Mouse (Mus musculus): ENCODE data around the gene Smpdl3a. TPM values are rescaled to one million over a fixed set of nuclear protein-coding genes. Genes with fewer than 3 reads are reported as not detected.

The Smpdl3a gene
- polyA plus RNA-seq, 1 experiment from 2014 or later: 11.8 TPM

DNA sequence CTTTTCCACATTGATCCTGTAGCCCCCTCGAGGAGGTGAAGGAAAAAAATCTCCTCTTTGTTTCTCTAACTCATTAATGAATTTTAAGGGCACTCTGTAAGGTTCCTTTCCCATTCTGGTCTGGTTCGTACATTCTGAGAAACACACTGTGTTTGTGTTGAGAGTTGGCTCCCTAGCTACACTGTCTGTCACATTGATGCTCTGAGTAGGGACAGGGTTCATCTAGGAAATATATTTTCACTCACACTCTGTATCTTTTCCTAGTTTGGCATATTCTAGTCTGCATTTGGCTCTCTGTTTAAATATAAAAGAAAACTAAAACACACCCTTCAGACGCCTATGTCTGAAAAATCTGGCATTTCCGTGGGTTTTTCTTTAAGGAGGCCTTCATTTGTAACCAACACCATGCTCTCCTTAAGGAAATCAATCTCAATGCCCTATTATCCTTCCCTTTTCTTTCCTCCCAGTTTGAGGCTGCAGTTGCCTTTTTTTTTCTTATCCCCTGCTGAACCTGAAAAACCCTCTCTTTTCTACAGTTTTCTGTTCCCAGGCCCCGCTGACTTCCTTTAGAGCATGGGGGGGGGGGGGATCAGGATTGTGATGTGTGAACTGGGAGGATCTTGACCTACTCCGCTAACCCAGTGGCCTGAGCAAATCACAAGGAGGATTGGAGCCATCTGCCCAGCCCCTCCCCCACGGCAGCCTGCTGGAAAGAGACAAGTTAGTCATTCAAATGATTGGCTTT, 9.8 kb upstream of the Smpdl3a start:
- WGBS: 1% methylated on average over 7 of the region's 7 CpGs
- peak overlapping the region; percentile 94 for H3K27ac ChIP-seq (ENCODE audit: low read depth, low read length)
- peak overlapping the region; percentile 57 for H3K4me3 ChIP-seq (ENCODE audit: low read depth, low read length)
- H3K4me1 ChIP-seq (ENCODE audit: control insufficient read depth, insufficient read depth, low read length): peaks cover 26% of the 10 kb centered on the region
- H3K4me2 ChIP-seq: peak overlapping the region; percentile 71
- ATAC-seq (ENCODE audit: low FRiP score) (peak; percentile 95), DNase-seq (ENCODE audit: low spot score, missing footprints) (peak; percentile 98)
- no peaks in the 10 kb centered on the region for H3K27me3 ChIP-seq (ENCODE audit: control insufficient read depth, insufficient read depth, low read length)
- peaks cover 2% of the 10 kb centered on the region; the same call in 1 of the 2 replicates for H3K36me3 ChIP-seq (ENCODE audit: control insufficient read depth, insufficient read depth, low read length)
- no peaks in the 10 kb centered on the region for H3K9me3 ChIP-seq (ENCODE audit: control insufficient read depth, low read length)
- peak overlapping the region; percentile 81 for H3K9ac ChIP-seq (ENCODE audit: low read length)

DNA sequence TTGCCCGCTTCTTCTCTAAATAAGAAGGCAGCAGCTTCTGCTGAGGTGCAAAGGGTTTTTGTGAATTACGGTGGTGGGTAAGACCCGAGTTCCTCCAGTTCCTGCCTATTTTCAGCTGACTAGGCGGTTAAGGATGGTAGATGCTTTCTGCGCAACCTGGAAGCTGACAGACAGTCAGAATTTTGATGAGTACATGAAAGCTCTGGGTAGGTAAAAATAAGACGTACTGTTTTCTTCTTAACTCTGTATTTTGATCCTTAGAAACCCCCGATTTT, 9.3 kb upstream of the Smpdl3a start, which contains the start of gene Fabp7:
TSS of gene Fabp7 (plus strand) at position 6 of the 275 bp plus-strand sequence.
- WGBS: 6% methylated on average over 7 of the region's 7 CpGs
- H3K4me1 ChIP-seq (ENCODE audit: control insufficient read depth, insufficient read depth, low read length): peaks cover 26% of the 10 kb centered on the region
- no peak for ATAC-seq (ENCODE audit: low FRiP score)

DNA sequence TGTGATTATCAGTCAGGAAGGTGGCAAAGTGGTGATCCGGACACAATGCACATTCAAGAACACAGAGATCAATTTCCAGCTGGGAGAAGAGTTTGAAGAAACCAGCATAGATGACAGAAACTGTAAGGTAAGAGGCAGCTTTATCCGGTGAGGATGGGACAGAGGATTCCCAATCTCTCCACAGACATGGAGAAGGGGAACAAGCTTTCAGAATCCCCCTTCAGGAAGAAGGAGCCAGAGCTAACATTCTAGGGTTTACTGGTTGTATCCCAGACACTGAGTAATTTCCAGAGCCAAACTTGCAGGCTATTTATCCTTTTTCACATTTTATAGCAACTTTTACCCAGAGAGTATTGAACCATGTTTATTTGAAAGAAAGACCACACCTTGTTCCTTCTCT, 8.6 kb upstream of the Smpdl3a start:
- peak overlapping the region; percentile 57 for H3K4me3 ChIP-seq (ENCODE audit: low read depth, low read length)
- WGBS: 27% methylated on average over 2 of the region's 2 CpGs
- H3K27me3 ChIP-seq (ENCODE audit: control insufficient read depth, insufficient read depth, low read length): no peaks in the 10 kb centered on the region
- peaks cover 26% of the 10 kb centered on the region for H3K4me1 ChIP-seq (ENCODE audit: control insufficient read depth, insufficient read depth, low read length)
- peak overlapping the region; percentile 94 for H3K27ac ChIP-seq (ENCODE audit: low read depth, low read length)
- H3K36me3 ChIP-seq (ENCODE audit: control insufficient read depth, insufficient read depth, low read length): peaks cover 2% of the 10 kb centered on the region; the same call in 1 of the 2 replicates
- peak; percentile 90 for DNase-seq (ENCODE audit: low spot score, missing footprints)
- H3K9ac ChIP-seq (ENCODE audit: low read length): peak overlapping the region; percentile 81
- ATAC-seq (ENCODE audit: low FRiP score): no peak
- peak overlapping the region; percentile 71 for H3K4me2 ChIP-seq
- no peaks in the 10 kb centered on the region for H3K9me3 ChIP-seq (ENCODE audit: control insufficient read depth, low read length)

More for the DNA sequence above, 9.3 kb upstream of the Smpdl3a start, which contains the start of gene Fabp7:
- Histone ChIP-seq H3K4me2 (peak within 1 kb of the TSS; percentile 71), H3K9ac (ENCODE audit: low read length) (peak within 1 kb of the TSS; percentile 81), H3K9me3 (ENCODE audit: control insufficient read depth, low read length) (no peaks in the 10 kb centered on the region), H3K36me3 (ENCODE audit: control insufficient read depth, insufficient read depth, low read length) (peaks cover 2% of the 10 kb centered on the region; the same call in 1 of the 2 replicates), H3K4me3 (ENCODE audit: low read depth, low read length) (peak within 1 kb of the TSS; percentile 57), H3K27me3 (ENCODE audit: control insufficient read depth, insufficient read depth, low read length) (no peaks in the 10 kb centered on the region), H3K27ac (ENCODE audit: low read depth, low read length) (peak within 1 kb of the TSS; percentile 94)
- no peak for DNase-seq (ENCODE audit: low spot score, missing footprints)

DNA sequence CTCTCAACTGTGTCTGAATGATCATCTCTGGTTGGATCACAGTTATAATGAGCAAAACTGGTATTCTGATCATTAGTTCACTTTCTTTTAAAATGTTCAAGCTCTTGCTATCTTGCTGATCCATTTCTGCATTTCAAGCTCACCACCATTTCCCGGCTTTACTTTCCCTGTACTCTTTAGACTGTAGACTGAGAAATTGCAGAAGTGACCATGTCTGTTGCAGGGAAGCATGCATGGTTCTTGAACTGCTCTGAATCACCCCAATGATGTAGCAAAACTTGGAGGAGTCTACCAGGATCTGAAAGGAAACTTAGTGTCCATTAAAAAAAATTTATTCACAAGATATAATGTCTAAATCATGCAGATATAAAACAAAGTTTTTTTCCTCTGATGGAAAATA, 1.2 kb upstream of the Smpdl3a start:
- Histone ChIP-seq H3K9ac (ENCODE audit: low read length) (no peak overlapping the region), H3K9me3 (ENCODE audit: control insufficient read depth, low read length) (peaks cover 14% of the 10 kb centered on the region), H3K36me3 (ENCODE audit: control insufficient read depth, insufficient read depth, low read length) (peaks cover 6% of the 10 kb centered on the region; the same call in 1 of the 2 replicates), H3K27ac (ENCODE audit: low read depth, low read length) (no peak overlapping the region), H3K27me3 (ENCODE audit: control insufficient read depth, insufficient read depth, low read length) (no peaks in the 10 kb centered on the region), H3K4me1 (ENCODE audit: control insufficient read depth, insufficient read depth, low read length) (peaks cover 17% of the 10 kb centered on the region), H3K4me3 (ENCODE audit: low read depth, low read length) (no peak overlapping the region), H3K4me2 (no peak overlapping the region)
- DNase-seq (ENCODE audit: low spot score, missing footprints) (no peak), ATAC-seq (ENCODE audit: low FRiP score) (no peak)
- WGBS: 97% methylated on average over 1 of the region's 1 CpGs

DNA sequence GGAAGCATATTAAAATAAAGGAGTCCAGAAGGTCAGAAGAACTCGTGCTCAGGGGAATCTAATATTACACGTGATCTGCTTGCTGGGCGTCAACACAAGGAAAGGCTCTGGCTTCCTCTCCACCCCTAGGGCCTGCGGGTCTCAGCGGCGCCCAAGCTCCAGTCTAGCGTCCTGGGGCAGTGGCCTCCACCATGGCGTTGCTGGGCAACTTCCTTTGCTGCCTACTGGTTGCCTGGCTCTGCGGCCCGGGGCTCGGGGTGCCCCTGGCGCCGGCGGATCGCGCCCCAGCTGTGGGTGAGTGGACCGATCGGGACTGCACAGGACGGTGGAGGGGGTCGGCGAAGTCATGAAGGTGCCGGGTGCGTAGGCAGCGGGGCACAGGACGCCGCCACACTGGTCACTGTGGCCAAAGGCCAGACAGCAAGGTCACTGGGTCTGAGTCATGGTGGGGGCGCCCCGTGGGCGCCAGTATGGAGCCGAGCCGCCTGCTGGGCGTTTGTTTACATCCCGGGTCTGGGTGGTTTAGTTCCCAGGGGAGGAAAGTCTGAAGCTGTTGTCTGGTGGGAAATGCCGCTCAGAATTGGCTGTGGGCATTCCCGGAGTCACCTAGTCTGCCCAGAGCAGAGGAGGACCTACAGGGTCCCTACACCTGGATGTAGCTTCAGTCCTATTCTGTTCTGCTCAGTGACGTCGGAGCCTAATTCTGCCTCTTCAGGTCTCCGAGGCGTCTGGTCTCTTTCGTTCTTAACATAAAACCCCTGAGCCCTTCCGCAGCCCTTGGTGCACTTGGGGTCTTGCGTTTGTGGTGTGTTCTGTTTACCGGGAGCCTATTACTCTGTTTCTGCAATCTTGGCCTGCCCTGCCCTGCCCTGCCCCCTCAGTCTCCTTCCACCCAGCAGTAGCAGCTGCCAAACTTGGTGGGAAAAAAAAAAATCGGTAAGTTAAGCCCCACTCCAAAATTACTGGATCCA, 641 bp downstream of the Smpdl3a start:
- H3K36me3 ChIP-seq (ENCODE audit: control insufficient read depth, insufficient read depth, low read length): peaks cover 4% of the 10 kb centered on the region; the same call in 1 of the 2 replicates
- H3K4me3 ChIP-seq (ENCODE audit: low read depth, low read length): peak overlapping the region; percentile 38
- no peak overlapping the region; the same call in 1 of the 2 replicates for H3K27ac ChIP-seq (ENCODE audit: low read depth, low read length)
- H3K4me2 ChIP-seq: peak overlapping the region; percentile 79
- H3K9me3 ChIP-seq (ENCODE audit: control insufficient read depth, low read length): peaks cover 14% of the 10 kb centered on the region
- peak; percentile 83 for ATAC-seq (ENCODE audit: low FRiP score)
- peaks cover 17% of the 10 kb centered on the region for H3K4me1 ChIP-seq (ENCODE audit: control insufficient read depth, insufficient read depth, low read length)
- peak; percentile 95 for DNase-seq (ENCODE audit: low spot score, missing footprints)
- peak overlapping the region; percentile 37 for H3K9ac ChIP-seq (ENCODE audit: low read length)
- WGBS: 2% methylated on average over 44 of the region's 44 CpGs
- H3K27me3 ChIP-seq (ENCODE audit: control insufficient read depth, insufficient read depth, low read length): no peaks in the 10 kb centered on the region

DNA sequence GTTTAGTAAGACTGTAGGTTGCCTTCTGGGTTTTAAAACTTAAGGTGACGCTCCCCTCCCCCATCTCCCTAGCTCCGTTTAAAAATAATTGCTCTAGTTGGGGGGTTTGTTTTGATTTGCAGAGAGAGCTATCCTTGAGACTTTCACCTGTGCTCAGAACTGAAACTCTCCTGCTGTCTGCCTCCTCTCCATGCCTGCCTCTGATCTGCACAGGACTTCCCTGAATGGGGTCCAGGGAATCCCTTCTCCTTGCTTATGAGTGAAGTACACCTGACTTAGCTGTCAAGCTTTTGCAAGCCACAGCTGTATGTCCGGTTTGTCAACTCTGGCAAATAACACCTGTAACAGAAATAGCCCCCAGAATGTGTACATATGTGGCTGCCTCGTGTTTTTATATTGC, 1.4 kb downstream of the Smpdl3a start:
- DNase-seq (ENCODE audit: low spot score, missing footprints) (no peak), ATAC-seq (ENCODE audit: low FRiP score) (no peak)
- Histone ChIP-seq H3K36me3 (ENCODE audit: control insufficient read depth, insufficient read depth, low read length) (peaks cover 4% of the 10 kb centered on the region; the same call in 1 of the 2 replicates), H3K4me1 (ENCODE audit: control insufficient read depth, insufficient read depth, low read length) (peaks cover 17% of the 10 kb centered on the region), H3K27me3 (ENCODE audit: control insufficient read depth, insufficient read depth, low read length) (no peaks in the 10 kb centered on the region), H3K4me3 (ENCODE audit: low read depth, low read length) (no peak overlapping the region; the same call in 1 of the 2 replicates), H3K9me3 (ENCODE audit: control insufficient read depth, low read length) (peaks cover 14% of the 10 kb centered on the region), H3K9ac (ENCODE audit: low read length) (no peak overlapping the region; the same call in 1 of the 2 replicates), H3K27ac (ENCODE audit: low read depth, low read length) (no peak overlapping the region), H3K4me2 (peak overlapping the region; percentile 79)
- 43% methylated on average over 4 of the region's 4 CpGs for WGBS

DNA sequence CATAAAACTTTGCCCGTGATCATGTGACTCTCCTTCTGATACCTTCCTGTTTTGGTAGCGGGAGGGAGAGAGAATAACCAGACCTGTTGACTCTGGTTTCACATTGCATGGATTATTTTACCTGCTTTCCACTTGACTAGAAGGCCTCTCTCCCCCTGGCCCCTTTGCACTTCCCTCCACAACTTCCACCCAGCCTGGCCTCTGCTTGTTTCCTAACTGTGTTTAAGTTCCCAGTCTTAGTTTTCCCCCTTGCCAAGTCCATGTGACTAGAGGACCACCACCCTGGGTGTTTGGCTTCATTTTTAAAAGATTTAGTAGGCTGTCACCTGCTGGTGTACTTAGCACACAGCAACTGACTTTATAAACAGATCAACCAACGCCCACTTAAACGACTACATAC, 1.9 kb downstream of the Smpdl3a start:
- Histone ChIP-seq H3K27me3 (ENCODE audit: control insufficient read depth, insufficient read depth, low read length) (no peaks in the 10 kb centered on the region), H3K4me2 (no peak overlapping the region), H3K4me3 (ENCODE audit: low read depth, low read length) (no peak overlapping the region), H3K27ac (ENCODE audit: low read depth, low read length) (no peak overlapping the region), H3K9ac (ENCODE audit: low read length) (no peak overlapping the region), H3K4me1 (ENCODE audit: control insufficient read depth, insufficient read depth, low read length) (peaks cover 17% of the 10 kb centered on the region), H3K9me3 (ENCODE audit: control insufficient read depth, low read length) (peaks cover 14% of the 10 kb centered on the region), H3K36me3 (ENCODE audit: control insufficient read depth, insufficient read depth, low read length) (peaks cover 4% of the 10 kb centered on the region; the same call in 1 of the 2 replicates)
- ATAC-seq (ENCODE audit: low FRiP score) (peak; percentile 36), DNase-seq (ENCODE audit: low spot score, missing footprints) (peak; percentile 86)
- 62% methylated on average over 4 of the region's 4 CpGs for WGBS

DNA sequence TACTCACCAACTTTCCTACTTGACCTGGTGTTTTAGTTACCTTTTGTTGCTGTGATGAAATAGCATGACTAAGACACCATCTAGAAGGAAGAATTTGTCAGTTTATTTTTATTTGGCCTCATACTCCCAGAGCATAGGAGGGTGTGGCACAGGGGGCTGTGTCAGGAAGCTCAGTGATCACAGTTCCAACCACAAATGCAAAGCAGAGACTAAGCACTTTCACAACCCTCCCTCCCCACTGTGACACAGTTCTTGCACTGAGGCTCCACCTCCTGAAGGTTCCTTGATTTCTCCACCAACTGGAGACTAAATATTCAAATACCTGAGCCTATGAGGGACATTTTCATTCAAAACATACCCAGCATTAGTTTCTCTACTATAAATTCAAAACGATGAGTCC, 5.4 kb downstream of the Smpdl3a start:
- DNase-seq (ENCODE audit: low spot score, missing footprints) (peak; percentile 41), ATAC-seq (ENCODE audit: low FRiP score) (no peak)
- Histone ChIP-seq H3K4me2 (no peak overlapping the region), H3K9me3 (ENCODE audit: control insufficient read depth, low read length) (no peaks in the 10 kb centered on the region), H3K27me3 (ENCODE audit: control insufficient read depth, insufficient read depth, low read length) (no peaks in the 10 kb centered on the region), H3K9ac (ENCODE audit: low read length) (no peak overlapping the region), H3K4me3 (ENCODE audit: low read depth, low read length) (no peak overlapping the region), H3K36me3 (ENCODE audit: control insufficient read depth, insufficient read depth, low read length) (no peaks in the 10 kb centered on the region), H3K27ac (ENCODE audit: low read depth, low read length) (no peak overlapping the region), H3K4me1 (ENCODE audit: control insufficient read depth, insufficient read depth, low read length) (peaks cover 13% of the 10 kb centered on the region)
- 95% methylated on average over 1 of the region's 1 CpGs for WGBS

Measured in midbrain, embryonic 11.5 days (tissue).